Mouse (Mus musculus) layer of hippocampus, postnatal 10 days (tissue): ENCODE measurements around the gene Kremen1. TPM values are rescaled to one million over a fixed set of nuclear protein-coding genes. Genes with fewer than 3 reads are reported as not detected.

Experiments
- total RNA-seq, 2 experiments: library from RNA; stranded (reverse); gene quantifications; 2 replicates each; pipeline ENCODE4 v1.2.3; 2021

Kremen1 gene
- total RNA-seq, 2 experiments from 2014 or later = 10.8 to 11.0 TPM

Other genes starting within 250 kb of the Kremen1 start
- gene Rasl10a, start 203.4 kb downstream of the Kremen1 start, total RNA-seq = 10 to 100 TPM; 35.7 to 39.8 TPM
- 10 to 100 TPM; 50.2 to 54.7 TPM for gene Gas2l1, start 196.2 kb downstream of the Kremen1 start, total RNA-seq
- gene Rhbdd3, start 162.6 kb downstream of the Kremen1 start, total RNA-seq = 10 to 100 TPM; 22.7 to 23.2 TPM
- 100 to 1,000 TPM; 332 TPM for gene Ewsr1, start 162.3 kb downstream of the Kremen1 start, total RNA-seq
- gene Emid1, start 109.3 kb downstream of the Kremen1 start, total RNA-seq = 10 to 100 TPM; 41.3 to 45.4 TPM
- gene Znrf3, start 183.3 kb upstream of the Kremen1 start, total RNA-seq = 10 to 100 TPM; 20.7 to 21.4 TPM